In genomic region chr9:44602766-44603165, GRCm38 (mm10) we compare ENCODE assay signal across 8 mouse cellular contexts. TPM values are rescaled to one million over a fixed set of nuclear protein-coding genes. Genes with fewer than 3 reads are reported as not detected.
DNase-seq lines count a peak whose midpoint lies in the region; ATAC-seq and TF ChIP-seq lines count a peak whose summit lies in the region.

No protein-coding gene starts in this region.

- H3K36me3 ChIP-seq in lung, postnatal 0 days (ENCODE audit: insufficient read depth, low read length), result no peaks in the 10 kb centered on the region
- peaks cover 5% of the 10 kb centered on the region; the same call in 1 of the 2 replicates for H3K36me3 ChIP-seq in embryonic facial prominence, embryonic 15.5 days
- peaks cover 8% of the 10 kb centered on the region for H3K36me3 ChIP-seq in limb, embryonic 13.5 days
- 0 out of 2 replicates have a peak, but pooled peaks cover 3% of the 10 kb centered on the region for H3K36me3 ChIP-seq in stomach, embryonic 15.5 days

- DNase-seq in lung, postnatal 0 days (ENCODE audit: low spot score), result no peak
- no peak for DNase-seq in lung, adult 2 months
- no peak for DNase-seq in layer of hippocampus, adult 18-20 months (ENCODE audit: low spot score in 2 of 2)
- DNase-seq in right cerebral cortex, adult 2 months (ENCODE audit: low spot score in 2 of 2), result no peak

- no peaks in the 10 kb centered on the region for H3K27me3 ChIP-seq in lung, postnatal 0 days (replicated peaks; ENCODE audit: insufficient read depth, low read length)
- H3K27me3 ChIP-seq in embryonic facial prominence, embryonic 15.5 days, result no peaks in the 10 kb centered on the region
- no peaks in the 10 kb centered on the region for H3K27me3 ChIP-seq in limb, embryonic 13.5 days
- no peaks in the 10 kb centered on the region for H3K27me3 ChIP-seq in stomach, embryonic 15.5 days (replicated peaks)

- H3K27ac ChIP-seq in lung, postnatal 0 days (ENCODE audit: low read length), result peak overlapping the region; percentile 0; the same call in 1 of the 2 replicates
- peak overlapping the region; percentile 68 for H3K27ac ChIP-seq in embryonic facial prominence, embryonic 15.5 days (replicated peaks)
- H3K27ac ChIP-seq in limb, embryonic 13.5 days, result peak overlapping the region; percentile 99; the same call in 1 of the 2 replicates
- H3K27ac ChIP-seq in stomach, embryonic 15.5 days, result peak overlapping the region; percentile 98

- TF ChIP-seq POLR2A in lung, adult 2 months (IDR thresholded peaks at IDR 0.05; ENCODE audit: borderline replicate concordance, extremely low read depth, low read depth, low read length), result no peak

- no peak overlapping the region for H3K9ac ChIP-seq in lung, postnatal 0 days (replicated peaks; ENCODE audit: low read depth)
- no peak overlapping the region for H3K9ac ChIP-seq in embryonic facial prominence, embryonic 15.5 days
- peak overlapping the region; percentile 68 for H3K9ac ChIP-seq in limb, embryonic 13.5 days
- H3K9ac ChIP-seq in stomach, embryonic 15.5 days, result no peak overlapping the region; the same call in 1 of the 2 replicates

- H3K4me1 ChIP-seq in lung, postnatal 0 days (ENCODE audit: insufficient read depth, low read depth, low read length), result peaks cover 12% of the 10 kb centered on the region; the same call in 1 of the 2 replicates
- H3K4me1 ChIP-seq in lung, adult 2 months (ENCODE audit: control insufficient read depth, insufficient read depth, low read length), result peaks cover 7% of the 10 kb centered on the region
- peaks cover 31% of the 10 kb centered on the region for H3K4me1 ChIP-seq in embryonic facial prominence, embryonic 15.5 days
- H3K4me1 ChIP-seq in limb, embryonic 13.5 days, result peaks cover 29% of the 10 kb centered on the region
- H3K4me1 ChIP-seq in stomach, embryonic 15.5 days, result peaks cover 23% of the 10 kb centered on the region

- no peak for TF ChIP-seq CTCF in lung, postnatal 0 days (IDR thresholded peaks at IDR 0.05)
- no peak for TF ChIP-seq CTCF in lung, adult 2 months (IDR thresholded peaks at IDR 0.05; ENCODE audit: insufficient read depth, low read length)

- H3K4me2 ChIP-seq in lung, postnatal 0 days (replicated peaks; ENCODE audit: low read depth, low read length), result peak overlapping the region; percentile 92
- peak overlapping the region; percentile 77 for H3K4me2 ChIP-seq in embryonic facial prominence, embryonic 15.5 days (replicated peaks)
- peak overlapping the region; percentile 79 for H3K4me2 ChIP-seq in limb, embryonic 13.5 days (replicated peaks)
- peak overlapping the region; percentile 71 for H3K4me2 ChIP-seq in stomach, embryonic 15.5 days

- TF ChIP-seq EP300 in lung, postnatal 0 days (IDR thresholded peaks at IDR 0.05), result no peak

- peak overlapping the region; percentile 99 for H3K4me3 ChIP-seq in lung, postnatal 0 days (ENCODE audit: low read depth, low read length)
- H3K4me3 ChIP-seq in lung, adult 2 months (replicated peaks; ENCODE audit: extremely low read depth, low read depth, low read length), result no peak overlapping the region
- H3K4me3 ChIP-seq in embryonic facial prominence, embryonic 15.5 days (replicated peaks), result peak overlapping the region; percentile 99
- H3K4me3 ChIP-seq in limb, embryonic 13.5 days, result peak overlapping the region; percentile 98
- H3K4me3 ChIP-seq in stomach, embryonic 15.5 days (replicated peaks), result peak overlapping the region; percentile 98

- no peaks in the 10 kb centered on the region for H3K9me3 ChIP-seq in lung, postnatal 0 days (ENCODE audit: low read length)
- H3K9me3 ChIP-seq in embryonic facial prominence, embryonic 15.5 days (replicated peaks), result no peaks in the 10 kb centered on the region
- no peaks in the 10 kb centered on the region for H3K9me3 ChIP-seq in limb, embryonic 13.5 days
- no peaks in the 10 kb centered on the region for H3K9me3 ChIP-seq in stomach, embryonic 15.5 days

- no peak for ATAC-seq in lung, postnatal 0 days
- no peak for ATAC-seq in embryonic facial prominence, embryonic 15.5 days (ENCODE audit: insufficient number of reproducible peaks, low FRiP score, low TSS enrichment, low read depth)
- ATAC-seq in limb, embryonic 13.5 days (ENCODE audit: low FRiP score, low read depth), result no peak
- ATAC-seq in stomach, embryonic 15.5 days (ENCODE audit: insufficient read depth, low FRiP score, low read depth), result no peak
- no peak for ATAC-seq in activated CD4-positive, CD25-positive, alpha-beta regulatory T cell, adult 4 months

- 62% methylated on average over 6 of the region's 6 CpGs for WGBS in lung, postnatal 0 days
- WGBS in lung, adult 2 months, result 63% methylated on average over 6 of the region's 6 CpGs
- WGBS in embryonic facial prominence, embryonic 15.5 days, result 65% methylated on average over 6 of the region's 6 CpGs
- WGBS in limb, embryonic 13.5 days, result 67% methylated on average over 6 of the region's 6 CpGs
- WGBS in stomach, embryonic 15.5 days, result 68% methylated on average over 6 of the region's 6 CpGs

RNA-seq across cellular contexts. Expression of gene Ddx6, which starts 1.9 kb away (rescaled TPM):
- 13.9 and 18.3 TPM in 2 replicates for polyA plus RNA-seq in lung, postnatal 0 days (2015; fragmentation: Nextera tagmentation; extraction: Ambion mirVana)
- 17.4 and 24.2 TPM in 2 replicates for polyA plus RNA-seq in lung, adult 2 months (2012; rRNA removed)
- polyA plus RNA-seq in embryonic facial prominence, embryonic 15.5 days (2015; fragmentation: Nextera tagmentation; extraction: Ambion mirVana), result 15.3 and 19.7 TPM in 2 replicates
- 25.8 and 26.0 TPM in 2 replicates for polyA plus RNA-seq in limb, embryonic 13.5 days (2015; fragmentation: Nextera tagmentation; extraction: Ambion mirVana)
- 18.6 and 19.8 TPM in 2 replicates for polyA plus RNA-seq in stomach, embryonic 15.5 days (2015; fragmentation: Nextera tagmentation; extraction: Ambion mirVana)
- total RNA-seq in layer of hippocampus, adult 18-20 months (2021), result 100 to 1,000 TPM; 145 to 146 TPM
- polyA plus RNA-seq in activated CD4-positive, CD25-positive, alpha-beta regulatory T cell, adult 4 months (2017; shearing (Covaris generic)), result 10 to 100 TPM; 54.3 to 76.5 TPM

RNA-seq across cellular contexts. Expression of gene Cxcr5, which starts 41.1 kb away (rescaled TPM):
- 0.17 TPM in 2 replicates for polyA plus RNA-seq in lung, postnatal 0 days (2015; fragmentation: Nextera tagmentation; extraction: Ambion mirVana)
- 6.0 TPM in 2 replicates for polyA plus RNA-seq in lung, adult 2 months (2012; rRNA removed)
- polyA plus RNA-seq in embryonic facial prominence, embryonic 15.5 days (2015; fragmentation: Nextera tagmentation; extraction: Ambion mirVana), result 0.29 and 0.49 TPM in 2 replicates
- 0.09 TPM in 1 of 2 replicates, not detected in the other for polyA plus RNA-seq in limb, embryonic 13.5 days (2015; fragmentation: Nextera tagmentation; extraction: Ambion mirVana)
- 0.54 and 0.62 TPM in 2 replicates for polyA plus RNA-seq in stomach, embryonic 15.5 days (2015; fragmentation: Nextera tagmentation; extraction: Ambion mirVana)
- total RNA-seq in layer of hippocampus, adult 18-20 months (2021), result not detected
- polyA plus RNA-seq in activated CD4-positive, CD25-positive, alpha-beta regulatory T cell, adult 4 months (2017; shearing (Covaris generic)), result 10 to 100 TPM; 49.2 to 80.2 TPM

Comparison
In these comparisons a context has a peak if more than half of its experiments do, and no peak if none do; other contexts are left out.
1. H3K27ac ChIP-seq: peak in every context shown above with its lines; median percentile 99 in limb, embryonic 13.5 days; 98 in stomach, embryonic 15.5 days; 68 in embryonic facial prominence, embryonic 15.5 days; 0 in lung, postnatal 0 days.